Mouse (Mus musculus) cerebellum, adult (tissue): Measurements from ENCODE around the gene Epha1.

ENCODE experiments used
- ATAC-seq: cut with Nextera tagmentation; 2 replicates; pipeline ENCODE4 v1.9.2; 2017; ENCODE audit warnings: mild to moderate bottlenecking, moderate library complexity, mixed read lengths; ENCODE audit not compliant: insufficient number of reproducible peaks, low FRiP score, low TSS enrichment

The Epha1 gene

GRCm38 (mm10) chr6:42355366-42355765, 17.7 kb downstream of the Epha1 start:
- ATAC-seq: no peak

DNA sequence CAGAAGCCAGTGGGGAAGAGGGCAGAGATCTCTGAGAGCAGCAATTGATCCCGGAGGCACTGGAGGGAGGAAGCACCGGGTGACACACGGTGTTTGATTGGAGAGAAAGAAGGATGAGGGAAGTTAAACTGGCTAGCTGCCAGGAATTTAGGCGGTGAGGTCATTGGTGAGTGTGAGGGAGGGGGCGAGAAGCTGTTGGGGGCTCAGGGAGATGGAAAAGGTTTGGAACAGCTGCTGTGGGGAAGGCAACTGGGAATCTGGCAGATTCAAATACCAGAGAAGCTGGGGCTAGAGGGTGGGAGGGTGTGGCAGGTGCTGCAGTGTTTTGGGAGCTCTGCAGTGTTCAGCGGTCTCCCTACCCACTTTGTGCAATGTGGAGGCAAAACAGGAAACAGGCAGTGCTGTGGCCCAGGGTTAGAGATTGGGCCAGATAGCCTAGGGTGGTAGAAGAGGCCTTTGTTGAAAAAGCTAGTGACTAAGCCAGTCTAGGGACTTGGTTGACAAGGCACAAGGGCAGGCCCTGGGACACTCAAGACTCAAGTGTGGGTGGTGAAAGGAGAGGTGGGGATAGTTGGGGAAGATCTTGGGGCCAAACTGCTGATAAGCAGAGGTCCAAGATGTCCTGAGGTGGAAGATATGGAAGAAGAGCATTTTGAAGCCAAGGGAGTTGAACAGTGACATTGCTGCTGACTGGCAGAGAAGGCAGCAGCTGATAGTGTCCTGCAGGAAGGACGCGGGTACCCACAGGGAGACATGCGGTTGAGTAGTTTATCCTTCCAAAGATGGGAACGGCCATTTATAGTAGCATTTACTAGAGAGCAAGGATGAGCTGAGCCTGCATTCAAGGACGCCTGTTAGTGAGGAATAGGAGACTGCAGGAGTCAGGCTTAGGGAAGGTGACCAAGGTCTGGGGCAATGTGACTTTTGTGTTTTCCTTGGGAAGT, 18.7 kb downstream of the Epha1 start:
- ATAC-seq: no peak

- no peak for ATAC-seq
Observed at GRCm38 (mm10) chr6:42353180-42353579, 19.9 kb downstream of the Epha1 start.

DNA sequence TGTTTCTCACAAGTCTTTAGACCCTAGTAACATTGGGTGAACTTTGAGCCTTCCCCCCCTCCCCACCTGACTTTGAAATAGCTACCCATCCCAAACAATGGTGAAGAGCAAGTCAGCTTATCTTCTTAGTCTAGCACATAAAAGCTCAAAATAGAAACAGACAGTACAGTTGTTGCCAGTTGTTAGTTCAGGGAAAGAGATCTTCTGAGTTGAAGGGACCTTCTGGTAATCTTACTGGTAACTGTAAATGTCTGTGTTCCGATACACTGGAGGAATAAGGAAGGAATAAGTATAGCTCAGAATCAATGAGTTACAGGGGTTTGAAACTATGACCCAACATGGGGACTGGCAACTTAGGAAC, 20.6 kb downstream of the Epha1 start:
- ATAC-seq: no peak

DNA sequence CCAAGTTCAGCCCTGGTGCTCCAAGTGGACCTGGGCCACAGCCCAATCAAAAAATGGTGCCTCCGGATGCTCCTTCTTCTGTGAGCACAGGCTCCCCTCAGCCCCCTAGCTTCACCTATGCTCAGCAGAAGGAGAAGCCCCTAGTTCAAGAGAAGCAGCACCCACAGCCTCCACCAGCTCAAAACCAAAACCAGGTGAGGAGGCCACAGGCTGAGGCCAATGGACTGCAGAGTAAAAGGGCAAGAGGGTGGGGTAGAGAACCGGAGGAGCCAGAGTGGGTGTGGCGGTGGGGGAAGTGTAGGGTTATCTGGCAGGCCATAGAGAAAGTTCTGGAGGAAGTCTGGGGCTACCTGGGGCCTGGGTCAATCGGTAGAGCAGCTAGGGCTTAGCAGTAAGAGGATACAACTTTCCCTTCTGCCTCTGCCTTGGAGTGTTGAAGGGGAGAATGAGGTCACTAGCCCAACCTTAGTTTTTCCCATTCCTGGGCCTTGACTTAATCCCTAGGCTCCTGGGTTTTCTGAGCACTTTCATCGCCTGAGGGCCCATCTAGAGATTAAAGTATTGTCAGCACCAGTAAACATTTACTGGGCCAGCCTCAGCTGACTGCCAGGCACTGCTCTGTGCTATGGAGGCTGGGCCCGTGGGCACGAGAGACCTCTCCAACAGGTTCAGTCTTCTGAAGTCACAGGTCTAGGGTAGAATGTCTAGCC, 21.1 kb downstream of the Epha1 start:
- ATAC-seq: no peak

GRCm38 (mm10) chr6:42350968-42351775, 21.9 kb downstream of the Epha1 start:
- ATAC-seq: no peak

DNA sequence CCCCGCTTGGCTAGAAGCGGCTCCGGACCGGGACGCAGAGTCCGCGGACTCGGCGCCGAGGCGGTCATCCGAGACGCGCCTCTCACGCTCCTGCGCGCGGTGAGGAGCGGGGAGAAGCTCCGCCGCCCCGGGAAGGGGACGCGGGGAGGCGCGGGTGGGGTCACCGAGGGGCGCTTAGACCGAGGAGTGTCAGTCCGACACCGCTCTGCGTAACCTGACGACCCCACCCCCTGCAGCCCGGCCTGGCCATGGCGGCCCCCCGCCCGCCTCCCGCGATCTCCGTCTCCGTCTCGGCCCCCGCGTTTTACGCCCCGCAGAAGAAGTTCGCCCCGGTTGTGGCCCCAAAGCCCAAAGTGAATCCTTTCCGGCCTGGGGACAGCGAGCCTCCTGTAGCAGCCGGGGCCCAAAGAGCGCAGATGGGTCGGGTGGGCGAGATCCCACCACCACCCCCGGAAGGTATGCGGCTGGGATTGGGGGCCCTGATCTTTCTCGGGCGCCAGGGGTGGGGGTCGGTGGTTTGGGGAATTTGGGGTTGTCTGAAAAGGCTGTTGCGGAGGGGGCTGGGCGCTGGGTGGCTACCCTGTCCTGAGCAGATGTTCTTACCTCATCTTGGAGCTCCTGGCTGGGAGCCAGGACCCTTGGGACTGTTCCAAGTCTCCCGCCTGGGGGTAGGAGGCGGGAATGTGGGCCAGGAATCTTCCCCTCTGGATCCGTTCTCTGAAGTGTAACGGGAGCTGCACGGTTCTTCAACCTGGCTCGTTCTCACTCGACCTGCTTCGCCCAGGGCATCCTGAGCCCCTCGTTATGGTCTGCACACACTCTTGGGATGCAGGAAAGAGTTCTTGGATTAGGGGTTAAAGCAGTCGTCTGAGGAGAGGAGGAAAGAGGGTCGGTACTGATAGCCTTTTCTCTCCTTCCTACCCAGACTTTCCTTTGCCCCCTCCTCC, 22.8 kb downstream of the Epha1 start:
- ATAC-seq: peak; percentile 2; the same call in 1 of the 2 replicates

GRCm38 (mm10) chr6:42349426-42350020, 23.5 kb downstream of the Epha1 start, which contains the start of gene Zyx:
TSS of gene Zyx (plus strand) at chr6:42349630.
- ATAC-seq: peak; percentile 82

GRCm38 (mm10) chr6:42349006-42349425, 24.1 kb downstream of the Epha1 start:
- peak; percentile 31 for ATAC-seq

GRCm38 (mm10) chr6:42348281-42349005, 24.6 kb downstream of the Epha1 start:
- 0 out of 2 replicates have a peak, but pooled peaks have one; percentile 31 for ATAC-seq

GRCm38 (mm10) chr6:42344255-42344654, 28.8 kb downstream of the Epha1 start:
- no peak for ATAC-seq

- ATAC-seq: peak; percentile 97
Observed at GRCm38 (mm10) chr6:42343361-42344120, 29.5 kb downstream of the Epha1 start.

DNA sequence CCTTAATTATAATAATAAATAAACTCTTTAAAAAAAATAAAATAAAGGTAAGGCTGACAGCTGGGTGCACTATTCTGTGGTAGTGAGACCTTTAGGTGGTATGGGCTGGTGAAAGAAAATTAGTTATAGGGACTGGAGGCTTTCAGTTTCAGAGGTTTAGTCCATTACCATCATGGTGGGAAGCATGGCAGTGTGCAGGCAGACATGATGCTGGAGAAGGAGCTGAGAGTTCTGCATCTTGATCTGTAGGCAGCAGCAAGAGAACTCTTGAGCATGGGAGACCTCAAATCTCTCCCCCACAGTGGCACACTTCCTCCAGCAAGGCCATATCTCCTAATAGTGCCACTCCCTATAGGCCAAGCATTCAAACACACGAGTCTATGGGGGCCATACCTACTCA, 30.9 kb downstream of the Epha1 start:
- ATAC-seq: no peak

DNA sequence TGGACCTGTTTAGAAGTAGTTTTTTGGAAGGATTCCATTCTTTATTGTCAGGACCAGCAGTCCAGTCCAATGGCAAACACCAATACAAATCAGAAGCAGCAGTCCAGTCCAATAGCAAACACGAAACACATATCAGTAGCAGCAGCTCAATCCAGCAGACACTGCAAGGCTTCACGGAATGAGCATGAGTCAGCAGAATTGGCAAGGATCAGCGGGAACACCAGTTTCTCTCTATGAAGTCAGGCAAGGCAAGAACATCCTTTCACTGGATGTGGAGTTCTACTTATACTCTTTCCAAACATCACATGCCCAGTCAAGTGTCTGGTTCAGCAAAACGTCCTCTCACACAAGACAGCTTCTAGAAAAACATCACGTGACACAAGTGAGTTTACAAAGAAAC, 33.1 kb downstream of the Epha1 start:
- ATAC-seq: no peak

DNA sequence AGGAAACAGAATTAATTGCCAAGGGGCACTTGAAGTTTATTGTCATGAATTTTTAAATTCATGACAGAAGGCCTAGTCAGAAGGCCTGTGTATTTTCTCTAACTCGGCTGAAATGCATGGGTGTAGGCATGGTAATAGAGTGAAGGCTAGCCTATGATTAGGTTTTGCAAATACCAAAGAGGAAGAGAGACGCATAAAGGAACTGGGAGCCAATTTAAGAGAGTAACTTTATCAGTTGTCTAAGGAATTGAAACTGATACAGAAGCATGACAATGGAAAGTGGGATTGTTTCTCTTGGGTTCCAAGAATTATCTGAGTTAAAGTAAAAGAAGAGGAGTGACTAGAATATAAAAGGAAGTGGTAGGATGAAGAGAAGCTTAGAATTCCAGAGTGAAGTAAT, 33.9 kb downstream of the Epha1 start:
- ATAC-seq: no peak

DNA sequence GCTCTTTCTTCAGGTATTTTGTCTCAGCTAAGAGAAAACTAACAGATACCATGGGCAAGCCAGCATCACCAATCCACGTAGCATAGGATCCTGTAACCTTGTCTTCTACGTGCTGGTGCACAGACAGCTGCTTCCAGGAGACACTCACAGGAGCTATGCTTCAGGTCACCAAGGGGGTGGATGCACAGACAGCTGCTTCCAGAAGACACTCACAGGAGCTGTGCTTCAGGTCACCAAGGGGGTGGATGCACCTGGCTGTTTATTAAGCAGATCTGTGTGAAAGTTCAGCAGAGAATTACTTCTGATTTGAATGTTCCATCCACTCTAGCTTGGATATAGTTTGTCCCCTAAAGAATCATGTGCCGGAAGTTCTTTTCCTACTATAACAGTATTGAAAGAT, 42.1 kb downstream of the Epha1 start:
- ATAC-seq: no peak

GRCm38 (mm10) chr6:42330216-42330615, 42.9 kb downstream of the Epha1 start:
- peak; percentile 83 for ATAC-seq

DNA sequence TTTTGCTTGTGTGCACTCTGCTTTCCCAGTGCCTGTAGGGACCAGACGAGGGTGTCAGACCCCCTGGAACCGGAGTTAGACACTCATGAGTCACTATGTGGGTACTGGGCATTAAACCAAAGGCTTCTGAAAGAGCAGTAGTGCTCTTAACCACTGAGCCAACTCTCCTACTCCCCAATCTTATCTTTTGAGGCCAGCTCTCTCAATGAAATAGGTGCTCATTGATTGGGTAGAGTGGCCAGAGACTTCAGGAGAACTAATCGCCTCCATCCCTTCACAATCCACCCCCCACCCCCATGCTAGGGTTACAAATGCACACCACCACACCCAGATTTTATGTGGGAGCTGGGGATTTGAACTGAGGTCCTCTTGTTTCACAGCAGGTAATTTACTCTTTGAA, 44.3 kb downstream of the Epha1 start:
- ATAC-seq: no peak
